Mouse (Mus musculus) MEL (cell line): ENCODE data around the gene Txndc12. TPM values are rescaled to one million over a fixed set of nuclear protein-coding genes. Genes with fewer than 3 reads are reported as not detected.

Source experiments
- DNase-seq: peaks from one replicate; pipeline ENCODE4 v3.0.0; 2011; ENCODE audit warnings: low read depth, low spot score
- H3K27ac ChIP-seq: 2 replicates; pipeline ENCODE4 v1.5.1; 2012; ENCODE audit warnings: low read depth, mild to moderate bottlenecking, control low read depth, low read length, moderate library complexity; ENCODE audit not compliant: control insufficient read depth
- H3K27me3 ChIP-seq, 2 experiments: fragments of 150-350 bp in 1 of 2; sonication (generic) in 1 of 2; 2 replicates each; pipeline ENCODE4 v1.6.1; 2012; ENCODE audit warnings: low read length in 2 of 2, mild to moderate bottlenecking in 2 of 2, improper control_type of control experiment in 1 of 2, moderate library complexity in 1 of 2; ENCODE audit not compliant: insufficient read depth in 2 of 2, control insufficient read depth in 1 of 2
- H3K36me3 ChIP-seq, 2 experiments: 2 replicates each; pipeline ENCODE4 v1.6.1; 2012 to 2014; ENCODE audit warnings: low read length in 2 of 2, improper control_type of control experiment in 1 of 2, inconsistent platforms in 1 of 2, mild to moderate bottlenecking in 1 of 2; ENCODE audit not compliant: insufficient read depth in 2 of 2, control insufficient read depth in 1 of 2
- H3K4me1 ChIP-seq, 2 experiments: fragments of 150-350 bp in 1 of 2; sonication (generic) in 1 of 2; 2 replicates each; pipeline ENCODE4 v1.6.1; 2012; ENCODE audit warnings: low read length in 2 of 2, improper control_type of control experiment in 1 of 2, mild to moderate bottlenecking in 1 of 2; ENCODE audit not compliant: insufficient read depth in 2 of 2, control insufficient read depth in 1 of 2
- H3K4me3 ChIP-seq, 2 experiments: fragments of 150-350 bp in 1 of 2; sonication (generic) in 1 of 2; 2 replicates each; pipeline ENCODE4 v1.5.1; 2012; ENCODE audit warnings: low read depth in 2 of 2, low read length in 2 of 2, mild to moderate bottlenecking in 2 of 2, moderate library complexity in 2 of 2, control low read depth in 1 of 2, improper control_type of control experiment in 1 of 2; ENCODE audit not compliant: control insufficient read depth in 1 of 2, insufficient read depth in 1 of 2
- H3K79me2 ChIP-seq: 2 replicates; pipeline ENCODE4 v1.6.1; 2012; ENCODE audit warnings: mild to moderate bottlenecking, low read length, moderate library complexity; ENCODE audit not compliant: control insufficient read depth, poor library complexity, insufficient read depth
- H3K9ac ChIP-seq: 2 replicates; pipeline ENCODE4 v1.6.1; 2012; ENCODE audit warnings: low read depth, mild to moderate bottlenecking, control low read depth, low read length, moderate library complexity; ENCODE audit not compliant: control insufficient read depth, poor library complexity, severe bottlenecking
- H3K9me3 ChIP-seq: fragments of 150-350 bp; sonication (generic); replicated peaks from 2 replicates; pipeline ENCODE4 v1.6.1; 2012; ENCODE audit warnings: mild to moderate bottlenecking, low read length, improper control_type of control experiment, moderate library complexity; ENCODE audit not compliant: insufficient read depth
- CHD2 ChIP-seq: IDR thresholded peaks from 2 replicates; pipeline ENCODE4 v1.6.1; 2011; ENCODE audit warnings: low read length, improper control_type of control experiment
- E2F4 ChIP-seq: IDR thresholded peaks from 2 replicates; pipeline ENCODE4 v1.6.1; 2011; ENCODE audit warnings: low read depth, low read length, improper control_type of control experiment, borderline replicate concordance
- ELF1 ChIP-seq: IDR thresholded peaks from 2 replicates; pipeline ENCODE4 v1.6.1; 2014; ENCODE audit warnings: low read depth, mild to moderate bottlenecking, inconsistent platforms, low read length, improper control_type of control experiment, moderate library complexity
- ETS1 ChIP-seq: IDR thresholded peaks from 2 replicates; pipeline ENCODE4 v1.6.1; 2012; ENCODE audit warnings: low read depth, mild to moderate bottlenecking, inconsistent platforms, low read length, improper control_type of control experiment, moderate library complexity
- GABPA ChIP-seq: IDR thresholded peaks from 2 replicates; pipeline ENCODE4 v1.6.1; 2012; ENCODE audit warnings: low read depth, mild to moderate bottlenecking, inconsistent platforms, low read length, improper control_type of control experiment, moderate library complexity
- HCFC1 ChIP-seq: IDR thresholded peaks from 2 replicates; pipeline ENCODE4 v1.6.1; 2012; ENCODE audit warnings: low read depth, mild to moderate bottlenecking, inconsistent platforms, low read length, improper control_type of control experiment, moderate library complexity
- KAT2A ChIP-seq: conservative IDR thresholded peaks from 2 replicates; pipeline ENCODE4 v1.6.1; 2012; ENCODE audit warnings: low read depth, low read length, improper control_type of control experiment, inconsistent platforms
- MAX ChIP-seq: IDR thresholded peaks from 2 replicates; pipeline ENCODE4 v1.6.1; 2011; ENCODE audit warnings: low read length, improper control_type of control experiment
- MXI1 ChIP-seq: IDR thresholded peaks from 2 replicates; pipeline ENCODE4 v1.6.1; 2011; ENCODE audit warnings: mild to moderate bottlenecking, low read depth, low read length, improper control_type of control experiment
- MYC ChIP-seq: IDR thresholded peaks from 2 replicates; pipeline ENCODE4 v1.6.1; 2011; ENCODE audit warnings: low read depth, mild to moderate bottlenecking, low read length, improper control_type of control experiment, moderate library complexity
- NELFE ChIP-seq: IDR thresholded peaks from 2 replicates; pipeline ENCODE4 v1.6.1; 2011; ENCODE audit warnings: low read depth, low read length, improper control_type of control experiment
- NRF1 ChIP-seq: IDR thresholded peaks from 2 replicates; pipeline ENCODE4 v1.6.1; 2014; ENCODE audit warnings: low read depth, mild to moderate bottlenecking, inconsistent platforms, low read length, improper control_type of control experiment, moderate library complexity; ENCODE audit not compliant: poor library complexity, insufficient read depth, severe bottlenecking
- POLR2A ChIP-seq, 2 experiments: IDR thresholded peaks; 2 replicates each; pipeline ENCODE4 v1.6.1; 2011 to 2012; ENCODE audit warnings: low read length in 2 of 2, mild to moderate bottlenecking in 2 of 2, control low read depth in 1 of 2, improper control_type of control experiment in 1 of 2, low read depth in 1 of 2, moderate library complexity in 1 of 2; ENCODE audit not compliant: control insufficient read depth in 1 of 2, insufficient read depth in 1 of 2, poor library complexity in 1 of 2
- POLR2AphosphoS2 ChIP-seq: IDR thresholded peaks from 2 replicates; pipeline ENCODE4 v1.6.1; 2011; ENCODE audit warnings: low read length, improper control_type of control experiment
- SIN3A ChIP-seq: IDR thresholded peaks from 2 replicates; pipeline ENCODE4 v1.6.1; 2012; ENCODE audit warnings: low read length, improper control_type of control experiment, inconsistent platforms
- TBP ChIP-seq: IDR thresholded peaks from 2 replicates; pipeline ENCODE4 v1.8.0; 2011; ENCODE audit warnings: low read depth, low read length, improper control_type of control experiment
- TCF12 ChIP-seq: IDR thresholded peaks from 2 replicates; pipeline ENCODE4 v1.6.1; 2014; ENCODE audit warnings: low read depth, mild to moderate bottlenecking, inconsistent platforms, low read length, improper control_type of control experiment, moderate library complexity
- UBTF ChIP-seq: IDR thresholded peaks from 2 replicates; pipeline ENCODE4 v1.6.1; 2012; ENCODE audit warnings: low read depth, mild to moderate bottlenecking, inconsistent platforms, low read length, improper control_type of control experiment, moderate library complexity, borderline replicate concordance; ENCODE audit not compliant: insufficient read depth
- ZC3H11A ChIP-seq: IDR thresholded peaks from 2 replicates; pipeline ENCODE4 v1.6.1; 2012; ENCODE audit warnings: low read depth, mild to moderate bottlenecking, inconsistent platforms, low read length, improper control_type of control experiment
- ZMIZ1 ChIP-seq: IDR thresholded peaks from 2 replicates; pipeline ENCODE4 v1.6.1; 2012; ENCODE audit warnings: low read depth, mild to moderate bottlenecking, inconsistent platforms, low read length, improper control_type of control experiment, moderate library complexity
- polyA plus RNA-seq, 2 experiments: library from polyadenylated mRNA; stranded (reverse) in 1 of 2; unstranded in 1 of 2; fragments of >175 nt in 1 of 2; fragments of >200 nt in 1 of 2; gene quantifications; 2 replicates each; pipeline versions ENCODE4 v1.2.1 to v1.2.4; 2012; ENCODE audit warnings: low replicate concordance in 2 of 2, low read depth in 1 of 2; ENCODE audit not compliant: insufficient read length in 2 of 2, insufficient read depth in 1 of 2, missing spikeins in 1 of 2
- total RNA-seq: library from RNA; depleted of rRNA; stranded (reverse); fragments of 300-350 nt; gene quantifications from 2 replicates; pipeline ENCODE4 v1.2.3, GENCODE M21; 2012

Gene Txndc12
- total and polyA plus RNA-seq, 3 experiments: 14.9 to 145 (median 47.4) TPM

- TF ChIP-seq ELF1: no peak
- no peak for TF ChIP-seq E2F4
- TF ChIP-seq, all 39 proteins: peak for 0
Observed at GRCm38 (mm10) chr4:108845824-108846569, 11.6 kb downstream of the Txndc12 start (continued).

DNA sequence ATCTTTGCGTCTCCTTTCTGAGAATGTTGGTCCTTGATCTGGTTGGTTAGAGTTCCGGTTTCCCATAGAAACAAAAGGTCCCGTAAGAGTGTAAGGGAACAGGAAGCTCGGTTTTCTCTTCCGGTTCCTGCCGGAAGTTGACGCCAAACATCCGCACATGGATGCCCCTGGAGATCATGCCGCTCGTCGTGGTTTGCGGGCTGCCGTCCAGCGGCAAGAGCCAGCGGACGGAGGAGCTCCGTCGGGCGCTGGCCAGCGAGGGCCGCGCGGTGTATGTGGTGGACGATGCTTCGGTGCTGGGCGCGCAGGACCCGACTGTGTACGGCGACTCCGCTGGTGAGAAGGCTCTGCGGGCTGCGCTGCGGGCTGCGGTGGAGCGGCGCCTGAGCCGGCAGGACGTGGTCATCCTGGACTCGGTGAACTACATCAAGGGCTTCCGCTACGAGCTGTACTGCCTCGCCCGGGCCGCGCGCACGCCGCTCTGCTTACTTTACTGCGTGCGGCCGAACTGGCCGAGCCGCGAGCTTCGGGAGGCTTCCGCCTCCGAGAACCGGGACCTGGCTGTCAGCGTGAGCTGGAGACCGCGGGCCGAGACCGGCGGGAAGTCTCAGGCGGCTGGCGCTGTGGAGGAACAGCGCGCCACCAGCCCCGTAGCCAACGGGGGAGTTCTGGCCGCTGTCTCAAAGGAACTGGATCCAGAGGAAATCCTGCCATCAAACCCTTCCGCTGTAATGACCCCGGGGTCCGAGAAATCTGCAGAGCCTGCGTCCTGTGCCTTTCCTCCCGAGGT lies 13.5 kb downstream of the Txndc12 start, which contains the start of gene Kti12:
Gene Kti12 (plus strand): TSS at position 71 of the 790 bp plus-strand sequence.
- Histone ChIP-seq H3K4me1 (peaks cover 0 to 7% of the 10 kb centered on the region in 2 experiments; a peak in 2 of 4 replicates), H3K9me3 (no peaks in the 10 kb centered on the region), H3K9ac (peak within 1 kb of the TSS; percentile 79), H3K27ac (peak within 1 kb of the TSS; percentile 58)
- peak; percentile 95 for TF ChIP-seq SIN3A
- peak; percentile 95 for TF ChIP-seq MAX
- no peak for TF ChIP-seq ZC3H11A
- peak; percentile 93 for TF ChIP-seq NELFE
- no peak for TF ChIP-seq TCF12
- peak; percentile 92 for TF ChIP-seq HCFC1
- TF ChIP-seq TBP: peak; percentile 87
- TF ChIP-seq POLR2A (IDR thresholded peaks at IDR 0.05; ENCODE audit: control insufficient read depth in 1 of 2, insufficient read depth in 1 of 2, low read depth in 1 of 2, low read length in 2 of 2, poor library complexity in 1 of 2): peak; percentile 58 to 94
- TF ChIP-seq UBTF: no peak
- peak; percentile 98 for TF ChIP-seq MXI1
- peak; percentile 38; the same call in 1 of the 2 replicates for TF ChIP-seq ZMIZ1
- no peak for TF ChIP-seq E2F4
- peak; percentile 88 for TF ChIP-seq POLR2AphosphoS2
- TF ChIP-seq CHD2: no peak
- peak; percentile 67 for TF ChIP-seq KAT2A
- peak; percentile 92 for TF ChIP-seq ELF1
- no peak for TF ChIP-seq ETS1
- no peak for TF ChIP-seq NRF1
- TF ChIP-seq GABPA: no peak
- peak; percentile 98 for TF ChIP-seq MYC
- TF ChIP-seq, all 39 proteins: peak for 12
- peak; percentile 93 for DNase-seq
- Histone ChIP-seq H3K36me3 (peaks cover 2 to 19% of the 10 kb centered on the region in 2 experiments; a peak in 3 of 4 replicates), H3K27me3 (no peaks in the 10 kb centered on the region), H3K79me2 (peaks cover 29% of the 10 kb centered on the region), H3K4me3 (peak within 1 kb of the TSS; percentile 76)
